Mouse (Mus musculus) embryonic fibroblast, embryonic 13.5 days (primary cell): ENCODE measurements around the gene Mill2.

ENCODE experiments used
- CTCF ChIP-seq: IDR thresholded peaks from 2 replicates; pipeline ENCODE4 v1.5.1; 2011; ENCODE audit warnings: mild to moderate bottlenecking, control low read depth, low read length, moderate library complexity, borderline replicate concordance; ENCODE audit not compliant: insufficient read depth
- POLR2A ChIP-seq: IDR thresholded peaks from 2 replicates; pipeline ENCODE4 v1.6.1; 2011; ENCODE audit warnings: low read depth, mild to moderate bottlenecking, control low read depth, low read length, moderate library complexity

- TF ChIP-seq POLR2A, result no peak
- no peak for TF ChIP-seq CTCF
These were observed 41.3 kb upstream of the Mill2 start, which contains the start of gene Psg19 for GRCm38 (mm10) chr7:18798420-18798819.
